Mouse (Mus musculus) G1E-ER4 (cell line): ENCODE measurements around the gene Myo1b. TPM values are rescaled to one million over a fixed set of nuclear protein-coding genes. Genes with fewer than 3 reads are reported as not detected.

Experiments
- GATA1 ChIP-seq: IDR thresholded peaks from one replicate; pipeline ENCODE4 v1.8.0; 2012; ENCODE audit warnings: low read length, inconsistent platforms
- polyA plus RNA-seq: library from polyadenylated mRNA; stranded (reverse); fragments of >175 nt; gene quantifications from 2 replicates; pipeline ENCODE4 v1.2.3, GENCODE M21; 2012

The Myo1b gene
- polyA plus RNA-seq, 1 experiment, result not detected

DNA sequence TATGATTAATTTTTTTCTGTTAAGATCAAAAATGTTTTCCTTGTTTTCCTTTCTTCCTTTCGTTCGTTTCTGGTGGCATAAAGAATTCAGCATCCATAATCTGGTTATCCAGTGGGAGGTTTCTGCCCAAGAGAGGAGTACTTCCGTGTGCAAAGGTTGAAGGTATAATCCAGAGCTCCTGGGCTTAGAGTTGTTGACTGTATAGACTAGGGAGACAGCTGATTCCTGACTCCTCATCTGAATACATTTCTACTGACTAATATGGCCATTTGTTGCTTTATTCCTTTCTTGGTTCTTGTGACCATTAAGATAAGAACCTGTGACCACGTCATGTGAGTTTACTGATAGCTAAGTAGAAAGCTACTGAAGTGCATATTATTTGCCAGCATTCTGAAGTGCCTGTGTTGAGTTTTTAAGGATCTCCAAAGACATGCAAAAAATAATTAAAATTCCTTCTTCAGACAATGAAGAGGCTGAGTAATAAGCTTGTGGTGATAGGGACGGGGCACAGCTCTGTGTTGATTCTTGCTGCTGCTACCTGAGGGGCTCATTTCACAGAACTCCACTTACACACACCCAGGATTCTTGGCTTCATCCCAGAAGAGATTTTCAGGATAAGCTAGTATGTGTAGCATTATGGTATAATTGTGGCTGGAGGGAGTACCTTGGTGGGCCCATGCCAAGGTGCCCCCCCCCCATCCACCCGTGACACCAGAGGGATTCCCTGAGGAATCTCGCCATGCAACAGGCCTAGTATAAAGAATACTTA lies 43.2 kb downstream of the Myo1b start:
- TF ChIP-seq GATA1, result no peak

DNA sequence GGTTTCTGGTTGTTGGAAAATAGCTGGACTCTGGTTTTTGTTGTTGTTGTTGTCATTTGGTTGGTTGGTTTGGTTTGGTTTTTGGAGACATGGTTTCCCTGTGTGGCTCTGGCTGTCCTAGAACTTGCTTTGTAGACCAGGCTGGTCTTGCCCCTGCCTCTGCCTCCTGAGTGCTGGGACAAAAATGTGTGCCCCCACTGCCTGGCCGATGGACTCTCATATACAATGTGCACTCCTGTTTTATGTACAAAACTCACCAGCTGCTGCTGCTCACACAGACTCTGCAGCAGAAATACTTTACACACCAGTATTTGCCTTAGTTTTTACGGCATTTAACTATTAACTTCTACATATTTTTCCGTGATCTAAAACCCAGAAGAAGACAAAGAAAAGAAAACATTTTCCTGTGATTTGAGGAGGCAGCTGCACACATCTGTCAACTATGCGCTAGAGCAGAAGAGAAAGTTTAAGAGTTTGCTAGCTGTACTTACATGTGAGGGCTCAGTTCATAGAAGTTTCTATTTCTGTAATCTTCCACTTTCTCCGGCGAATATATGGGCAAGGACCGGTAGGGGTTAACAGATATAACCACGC lies 52.9 kb downstream of the Myo1b start:
- no peak for TF ChIP-seq GATA1

DNA sequence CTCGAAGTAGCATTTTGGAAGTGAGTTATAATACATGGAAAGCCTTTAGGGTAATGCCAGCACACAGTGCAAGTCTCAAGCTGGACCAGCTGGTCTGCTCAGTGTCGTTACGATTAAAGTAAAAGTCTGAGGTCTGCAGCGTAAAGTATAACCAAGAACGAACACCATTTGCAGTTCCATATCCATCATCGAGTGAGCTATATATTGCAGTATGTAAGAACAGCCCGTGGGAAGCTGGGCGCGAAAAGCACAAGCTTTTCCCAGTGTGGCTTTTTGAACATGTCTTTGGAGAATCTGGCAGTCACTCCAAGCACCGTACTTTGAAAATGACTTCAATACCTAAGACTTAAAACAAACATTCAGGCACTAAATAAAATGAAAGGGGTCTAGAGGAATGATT lies 55.0 kb downstream of the Myo1b start:
- no peak for TF ChIP-seq GATA1

DNA sequence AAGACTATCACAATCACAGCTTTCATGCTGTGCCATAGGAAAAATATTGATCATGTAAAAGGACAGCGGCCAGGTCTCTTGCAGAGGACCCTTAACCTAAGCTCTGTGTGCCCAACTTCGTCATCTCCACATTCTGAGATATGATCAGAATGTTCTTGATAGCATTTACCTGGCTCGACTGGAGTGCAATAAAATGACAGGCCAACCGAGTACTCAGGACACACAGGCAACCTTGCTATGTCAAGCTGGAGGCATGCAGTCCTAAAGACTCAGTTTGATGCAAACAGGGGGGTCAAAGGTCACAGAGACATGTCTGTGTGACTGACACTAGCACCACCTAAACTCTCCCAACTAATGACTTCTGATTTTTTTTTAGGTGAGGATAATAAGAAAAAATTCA lies 58.9 kb downstream of the Myo1b start:
- TF ChIP-seq GATA1, result no peak

DNA sequence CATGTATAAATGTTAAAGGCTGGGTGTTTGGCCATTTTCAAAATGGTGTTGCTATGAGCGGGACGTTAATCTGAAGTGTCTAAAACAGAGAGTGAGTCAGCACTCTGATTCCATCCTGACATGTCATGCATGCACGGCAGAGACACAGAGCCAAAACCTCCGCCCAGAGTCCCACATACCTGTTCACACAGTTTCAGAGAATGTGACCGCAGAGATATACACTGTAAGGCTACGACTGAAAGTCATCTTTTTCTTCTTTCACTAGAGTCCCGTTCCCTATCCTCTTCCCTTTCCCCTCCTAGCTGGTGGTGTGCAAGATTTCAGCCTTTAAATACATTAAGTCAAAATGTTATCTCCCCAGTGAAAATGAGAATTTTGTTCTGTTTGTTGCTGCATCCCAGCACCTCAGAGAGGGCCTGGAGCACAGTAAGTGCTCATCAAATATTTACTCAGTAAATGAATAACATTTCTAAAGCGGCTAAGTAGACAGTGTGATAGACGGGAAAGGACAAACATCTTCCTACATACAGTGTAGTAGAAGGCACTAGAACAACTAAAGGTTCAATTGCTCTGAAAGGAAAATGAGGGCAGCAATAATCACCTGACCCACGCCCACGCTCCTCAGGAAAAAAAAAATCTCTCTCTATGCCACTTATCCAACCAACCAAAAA lies 59.5 kb downstream of the Myo1b start:
- no peak for TF ChIP-seq GATA1

DNA sequence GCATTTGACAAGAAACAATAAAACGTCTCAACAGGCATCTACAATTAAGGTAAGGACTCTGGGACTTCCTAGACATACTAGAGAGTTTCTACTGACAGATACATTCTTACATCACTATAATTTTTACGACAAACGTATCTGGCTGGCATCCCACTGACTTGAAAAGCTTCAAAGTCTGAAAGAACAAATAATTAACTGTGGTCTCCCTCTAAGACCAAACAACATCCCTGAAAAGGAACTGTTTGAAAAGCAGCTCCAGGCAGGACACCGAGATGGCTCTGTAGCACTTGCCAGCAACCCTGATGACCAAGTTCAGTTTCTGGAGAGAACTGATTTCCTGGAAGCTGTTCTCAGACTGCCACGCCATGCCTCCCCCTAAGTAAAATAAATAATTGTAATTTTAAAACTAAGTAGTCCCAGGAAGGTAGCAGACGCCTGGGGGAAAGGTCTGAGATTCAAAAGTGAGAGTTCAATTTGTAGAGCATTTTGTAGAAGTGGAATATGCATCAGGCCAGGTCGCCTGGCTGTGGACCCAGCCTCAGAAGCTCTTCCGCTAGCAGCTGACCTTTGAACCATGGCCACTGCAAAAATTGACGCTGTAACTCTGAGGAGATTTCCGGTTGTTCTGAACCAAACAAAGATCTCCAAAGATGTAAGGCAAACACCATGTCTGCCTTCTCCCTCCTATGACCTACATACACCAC lies 60.2 kb downstream of the Myo1b start:
- no peak for TF ChIP-seq GATA1

DNA sequence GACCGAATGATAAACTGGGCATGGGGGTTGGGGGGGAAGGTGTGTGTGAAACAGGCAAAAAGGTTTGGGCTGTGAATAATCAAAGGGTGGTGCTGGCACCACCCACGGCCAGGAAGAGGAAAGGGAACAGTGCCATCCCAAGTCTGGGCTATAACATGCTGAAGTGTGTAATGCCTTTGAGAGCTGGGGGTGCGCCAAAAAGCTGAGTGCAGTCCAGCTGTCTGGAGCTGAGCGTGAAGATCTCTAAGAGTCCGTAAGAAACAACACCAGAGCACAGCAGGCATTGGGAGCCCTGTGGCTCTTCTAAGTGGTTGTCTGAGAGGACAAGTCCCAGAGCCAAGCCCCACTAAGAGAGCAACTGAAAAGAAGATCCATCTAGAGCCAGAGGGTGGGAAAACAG lies 63.6 kb downstream of the Myo1b start:
- no peak for TF ChIP-seq GATA1

DNA sequence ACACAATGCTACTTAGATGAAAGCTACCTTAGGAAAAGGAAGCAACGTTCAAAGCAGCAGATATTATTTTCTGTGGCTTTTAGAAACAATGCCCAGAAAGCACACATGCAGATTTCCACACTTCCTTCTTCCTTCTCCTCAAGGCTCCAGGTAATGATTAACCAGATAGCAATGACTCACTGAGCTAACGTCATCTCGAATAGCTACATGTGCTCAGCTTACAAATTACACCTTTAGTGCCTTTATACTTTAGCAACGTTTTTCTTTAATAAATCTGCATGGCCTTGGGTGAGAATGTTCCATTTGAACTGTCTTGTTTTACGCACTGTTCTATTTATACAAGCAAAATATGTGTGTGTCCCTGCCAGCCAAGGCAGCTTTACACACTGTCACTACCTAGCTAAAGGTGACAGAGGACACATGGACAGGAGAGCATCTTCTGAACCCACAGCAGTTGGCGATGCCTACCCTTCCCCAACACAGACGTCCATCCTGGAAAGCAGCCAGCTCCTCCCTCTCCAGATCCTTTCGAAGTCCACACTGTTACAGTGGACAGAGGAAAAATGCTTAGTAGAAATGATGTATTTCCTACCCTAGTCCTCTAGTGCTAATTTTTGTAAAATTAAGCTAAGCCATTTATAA lies 66.2 kb downstream of the Myo1b start:
- no peak for TF ChIP-seq GATA1

DNA sequence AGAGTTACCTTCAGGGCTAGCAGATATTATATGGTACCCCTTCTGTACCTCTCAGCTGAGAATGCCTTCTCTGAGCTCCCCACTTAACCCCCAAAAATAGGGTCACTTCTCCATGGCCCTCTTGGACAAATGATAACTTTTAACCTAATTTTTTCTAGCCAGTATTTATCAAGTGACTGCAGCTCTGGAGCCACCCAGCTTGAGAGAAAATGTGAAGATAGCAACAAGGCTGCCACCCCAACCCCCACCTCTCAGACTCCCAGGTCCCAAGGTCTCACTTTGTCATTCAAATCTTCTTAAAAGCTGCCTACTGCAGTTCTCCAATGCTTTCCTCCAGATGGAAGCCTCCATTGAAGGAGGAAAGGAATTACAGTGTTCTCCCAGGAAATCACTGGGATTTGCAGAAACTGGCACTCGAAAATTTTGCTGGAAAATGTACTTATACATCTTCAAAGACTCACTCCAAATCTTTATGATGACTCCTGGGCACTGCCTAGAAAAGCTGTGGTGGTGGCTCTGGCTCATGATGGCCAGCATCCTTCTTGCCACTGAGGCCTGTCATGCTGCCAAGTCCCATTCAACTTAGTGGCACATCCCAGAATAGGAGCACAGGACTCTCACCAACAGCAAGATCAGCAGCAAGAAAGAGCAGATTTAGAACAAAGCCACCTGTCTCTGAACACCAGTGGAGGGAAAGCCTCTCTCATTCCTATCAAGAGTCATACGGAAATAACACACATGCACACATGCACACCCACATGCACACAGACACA lies 70.4 kb downstream of the Myo1b start:
- TF ChIP-seq GATA1, result no peak

DNA sequence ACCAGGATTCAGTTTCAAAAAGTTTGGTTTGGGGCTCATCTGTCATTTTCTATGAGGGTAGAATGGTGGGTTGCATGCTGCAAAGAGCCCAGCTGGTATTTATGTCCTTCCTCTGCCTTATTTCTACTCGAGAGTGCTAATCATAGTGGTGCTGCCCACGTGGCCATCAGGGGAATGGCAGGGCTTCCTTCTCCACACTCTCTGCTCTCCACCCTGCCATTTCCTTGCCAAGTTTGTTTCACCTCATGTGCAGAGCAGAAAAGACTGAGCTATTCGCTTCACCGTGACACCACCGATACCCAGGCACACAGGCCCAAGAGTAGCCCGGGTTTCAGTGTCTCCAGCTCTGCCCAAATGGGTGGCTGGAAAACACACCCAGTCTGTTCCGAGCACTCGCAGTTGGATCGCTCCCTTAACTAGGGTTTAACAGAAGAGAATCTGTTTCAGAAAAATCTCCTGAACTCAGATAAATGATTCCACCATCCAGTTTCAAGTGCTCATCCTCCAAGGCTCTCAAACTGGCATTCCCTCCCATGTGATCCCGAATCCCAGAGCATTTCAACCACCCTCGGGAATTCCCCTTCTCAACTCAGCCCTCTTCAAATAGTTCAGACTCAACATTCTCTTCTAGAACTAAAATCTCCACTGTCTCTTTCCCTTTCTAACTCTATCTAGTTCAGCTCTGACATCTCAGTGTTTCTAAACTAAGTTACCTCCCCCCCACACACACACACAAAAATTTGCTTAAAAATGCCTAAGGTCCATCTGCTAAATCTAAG lies 77.8 kb downstream of the Myo1b start:
- no peak for TF ChIP-seq GATA1

DNA sequence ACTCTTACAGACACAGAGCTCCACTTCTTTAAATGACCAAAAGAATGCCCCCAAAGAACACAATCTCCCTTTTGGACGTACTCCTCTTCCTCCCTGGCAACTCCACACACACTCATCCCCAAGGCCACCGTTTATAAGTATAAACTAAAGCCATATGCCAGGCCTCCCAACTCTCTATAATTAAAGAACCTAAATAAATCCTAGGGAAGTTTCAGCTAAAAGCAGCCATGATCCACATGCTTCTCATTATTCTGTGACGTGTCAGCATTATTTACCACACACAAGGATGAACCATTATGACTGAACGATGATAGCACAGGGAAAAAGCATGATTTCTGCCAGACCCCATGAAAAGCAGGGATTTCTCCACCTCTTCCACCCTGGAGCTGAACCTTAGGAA lies 78.6 kb downstream of the Myo1b start:
- no peak for TF ChIP-seq GATA1

DNA sequence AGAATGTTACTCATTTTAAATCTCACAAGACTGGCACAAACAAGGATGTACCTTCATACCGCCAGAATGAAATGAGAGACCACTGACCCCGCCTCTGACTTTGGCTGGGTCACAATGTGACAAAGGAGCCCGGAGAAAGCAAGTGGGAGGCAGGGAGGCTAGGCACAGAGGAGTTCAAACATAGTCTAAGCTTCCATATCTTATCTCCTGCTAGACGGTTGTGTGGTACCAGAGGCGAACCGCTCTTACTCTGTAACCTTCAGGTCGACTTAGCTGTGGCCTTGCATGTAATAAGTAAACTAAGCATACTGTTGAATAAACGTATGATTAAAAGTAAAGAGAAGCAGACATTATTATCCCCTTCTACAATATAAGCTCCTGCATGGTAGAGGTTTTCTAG lies 80.1 kb downstream of the Myo1b start:
- TF ChIP-seq GATA1, result no peak

DNA sequence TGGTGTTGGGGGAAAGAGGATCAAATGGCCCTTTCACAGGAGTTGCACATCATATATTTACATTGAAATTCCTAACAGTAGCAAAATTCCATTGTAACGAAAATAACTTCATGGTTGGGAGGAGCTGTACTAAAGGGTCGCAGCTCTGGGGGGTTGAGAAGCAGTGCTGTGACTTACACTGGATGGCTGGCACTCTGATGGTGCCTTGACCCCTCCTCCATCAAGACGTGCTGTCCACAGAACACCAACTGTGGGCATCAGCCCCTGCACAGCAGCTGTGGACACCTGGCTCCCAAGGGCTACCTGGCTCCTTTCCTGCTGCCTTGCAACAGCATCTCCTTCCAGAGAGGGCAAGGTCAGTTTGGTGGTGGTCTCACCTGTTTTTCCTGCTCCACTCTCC lies 81.8 kb downstream of the Myo1b start:
- no peak for TF ChIP-seq GATA1

DNA sequence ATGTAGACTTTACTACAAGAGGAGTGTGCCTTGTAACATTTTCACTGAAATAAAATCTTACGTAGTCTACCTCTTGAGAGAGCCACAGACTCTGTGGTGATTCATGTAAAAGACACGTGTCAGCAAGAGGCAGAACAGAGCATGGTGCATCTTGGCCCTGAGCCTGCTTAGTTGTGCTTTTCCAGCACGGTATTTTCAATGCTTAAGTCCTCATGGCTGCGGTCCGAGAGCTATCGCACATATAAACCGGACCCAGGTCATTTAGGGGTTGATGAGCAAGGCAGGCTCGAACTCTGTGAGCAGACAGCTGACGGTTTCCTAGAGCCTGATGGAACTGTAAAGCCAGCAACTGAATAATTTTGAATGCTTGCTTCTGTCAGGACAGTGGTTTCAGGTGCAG lies 86.5 kb downstream of the Myo1b start:
- no peak for TF ChIP-seq GATA1
